Mouse (Mus musculus) left cerebral cortex, postnatal 14 days (tissue): ENCODE data around the gene Usp17lb. TPM values are rescaled to one million over a fixed set of nuclear protein-coding genes. Genes with fewer than 3 reads are reported as not detected.
"Not testable (repeated sequence)": the region's sequence is repeated elsewhere in the genome, so short reads cannot be mapped to it uniquely, and the experiment has no call there.

Experiments
- DNase-seq, 2 experiments: peaks; one replicate each; pipeline ENCODE4 v3.0.0; 2021 to 2022; ENCODE audit warnings: low spot score in 2 of 2, mixed read lengths in 1 of 2
- intact Hi-C: fragments of 180-260 bp; cut with DNase I; formaldehyde crosslinking; loops from one replicate; pipeline ENCODE4 v1.15.1; 2025
- long read RNA-seq, 2 experiments: library from polyadenylated mRNA; stranded (forward); transcript quantifications; one replicate each; pipeline ENCODE4 v2.0.0; 2021
- total RNA-seq, 2 experiments: library from RNA; stranded (reverse); gene quantifications; 2 replicates each; pipeline ENCODE4 v1.2.3; 2021

Usp17lb gene
- total RNA-seq = not detected
- long read RNA-seq, experiment 1 = 0 reads
- long read RNA-seq, experiment 2 = 0 reads

DNA sequence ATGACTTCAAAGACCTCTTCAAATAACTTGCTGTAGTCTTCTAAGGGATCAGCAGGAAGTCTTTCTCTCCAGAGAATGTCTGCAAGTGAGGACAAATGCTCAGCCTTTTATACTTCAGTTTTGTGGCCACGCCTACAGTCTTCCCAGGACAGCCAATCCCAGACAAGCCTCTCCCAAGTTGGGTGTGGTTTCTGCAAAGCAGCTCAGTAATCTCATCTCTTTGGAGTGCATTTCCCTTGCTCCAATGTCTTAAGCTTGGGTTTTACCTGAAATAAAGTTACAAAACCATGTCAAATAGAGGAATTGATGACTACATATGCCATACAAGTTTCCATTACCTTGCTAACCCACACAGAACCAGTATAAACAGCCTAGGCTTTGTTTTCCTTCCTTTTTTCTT is at the start of gene Usp17lb:
Usp17lb (minus strand) TSS at position 101 of the 400 bp plus-strand sequence.
- intact Hi-C loops = no loop called here
- DNase-seq = no peak

DNA sequence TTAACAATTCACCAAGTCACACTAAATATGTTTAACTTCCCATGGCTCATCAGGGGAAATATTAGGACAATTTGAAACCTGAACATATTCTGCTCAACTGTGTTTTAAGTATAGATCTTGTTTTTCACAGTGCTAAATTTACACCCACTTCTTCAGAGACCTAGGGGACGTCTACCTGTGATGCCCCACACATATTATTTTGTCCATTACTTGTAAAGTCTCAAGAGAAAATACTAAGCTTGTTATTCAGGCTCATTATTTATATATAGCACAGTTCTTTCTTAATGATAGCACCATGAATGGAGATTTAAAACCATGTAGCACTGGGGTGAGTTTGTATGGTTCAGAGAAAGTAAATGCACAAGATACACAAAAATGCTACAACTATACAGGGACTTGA is 35.3 kb upstream of the Usp17lb start, which contains the start of gene Olfr665:
Olfr665 (plus strand) TSS at position 301 of the 400 bp plus-strand sequence.
- DNase-seq = no peak
- intact Hi-C loops = no loop called here

DNA sequence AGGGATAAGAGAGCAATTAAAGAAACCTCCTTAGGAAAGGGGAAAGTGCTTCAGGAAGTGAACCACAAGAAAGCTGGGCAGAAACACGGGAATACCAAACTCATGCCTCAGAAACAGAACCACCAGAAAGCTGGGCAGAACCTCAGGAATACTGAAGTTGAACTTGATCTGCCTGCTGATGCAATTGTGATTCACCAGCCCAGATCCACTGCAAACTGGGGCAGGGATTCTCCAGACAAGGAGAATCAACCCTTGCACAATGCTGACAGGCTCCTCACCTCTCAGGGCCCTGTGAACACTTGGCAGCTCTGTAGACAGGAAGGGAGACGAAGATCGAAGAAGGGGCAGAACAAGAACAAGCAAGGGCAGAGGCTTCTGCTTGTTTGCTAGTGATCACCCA is 19.0 kb upstream of the Usp17lb start:
- intact Hi-C loops = no loop called here
- DNase-seq = no peak

DNA sequence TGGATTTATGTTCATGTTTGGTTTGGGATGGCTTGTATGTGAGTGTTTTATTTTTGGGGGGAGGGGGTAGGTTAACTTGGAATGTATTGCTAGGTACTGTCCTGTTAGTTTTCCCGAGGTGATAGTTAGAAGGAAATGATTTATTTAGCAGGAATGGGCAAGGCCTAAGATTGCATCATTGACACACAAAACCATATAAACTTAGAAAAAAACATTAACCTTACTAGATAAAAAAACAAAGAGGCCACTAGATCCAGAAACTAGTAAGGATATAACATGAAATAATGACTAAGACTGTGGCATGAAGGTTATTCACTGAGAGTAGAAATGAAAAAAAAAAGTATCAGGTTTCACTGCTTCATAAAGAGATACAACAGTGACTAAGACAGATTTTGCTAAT is 15.3 kb upstream of the Usp17lb start:
- no peak for DNase-seq

DNA sequence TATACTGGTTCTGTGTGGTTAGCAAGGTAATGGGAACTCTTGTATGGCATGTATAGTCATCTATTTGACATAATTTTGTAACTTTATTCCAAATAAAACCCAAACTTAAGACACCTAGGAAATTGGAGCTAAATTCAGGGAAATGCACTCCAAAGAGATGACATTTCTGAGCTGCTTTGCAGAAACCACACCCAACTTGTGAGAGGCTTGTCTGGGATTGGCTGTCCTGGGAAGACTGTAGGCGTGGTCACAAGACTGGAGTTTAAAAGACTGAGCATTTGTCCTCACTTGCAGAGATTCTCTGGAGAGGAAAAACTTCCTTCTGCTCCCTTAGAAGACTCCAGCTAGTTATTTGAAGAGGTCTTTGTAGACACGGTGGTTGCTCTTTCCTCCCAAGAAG is 14.3 kb upstream of the Usp17lb start, which contains the start of gene Usp17la:
Usp17la (plus strand) TSS at position 301 of the 400 bp plus-strand sequence.
- DNase-seq, intact Hi-C loops: not testable (repeated sequence)

More for the DNA sequence above, 15.3 kb upstream of the Usp17lb start:
- intact Hi-C loops = no loop called here

DNA sequence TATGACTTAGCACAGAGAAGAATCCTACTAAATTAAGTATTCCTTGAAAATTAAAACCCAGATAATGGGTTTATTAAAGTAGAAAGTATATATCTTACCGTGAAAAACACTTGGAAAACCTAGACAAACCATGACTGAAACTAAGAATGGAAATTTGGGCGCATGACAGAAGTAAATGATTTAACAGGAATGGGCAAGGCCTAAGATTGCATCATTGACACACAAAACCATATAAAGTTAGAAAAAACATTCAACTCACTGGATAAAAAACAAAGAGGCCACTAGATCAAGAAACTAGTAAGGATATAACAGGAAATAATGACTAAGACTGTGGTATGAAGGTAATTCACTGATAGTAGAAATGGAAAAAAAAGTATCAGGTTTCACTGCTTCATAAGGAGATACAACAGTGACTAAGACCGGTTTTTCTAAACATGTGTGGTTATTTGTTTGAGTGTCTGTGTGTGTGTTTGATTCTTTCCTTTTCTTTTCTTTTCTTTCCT is 12.9 kb upstream of the Usp17lb start:
- intact Hi-C loops = no loop called here
- no peak for DNase-seq

DNA sequence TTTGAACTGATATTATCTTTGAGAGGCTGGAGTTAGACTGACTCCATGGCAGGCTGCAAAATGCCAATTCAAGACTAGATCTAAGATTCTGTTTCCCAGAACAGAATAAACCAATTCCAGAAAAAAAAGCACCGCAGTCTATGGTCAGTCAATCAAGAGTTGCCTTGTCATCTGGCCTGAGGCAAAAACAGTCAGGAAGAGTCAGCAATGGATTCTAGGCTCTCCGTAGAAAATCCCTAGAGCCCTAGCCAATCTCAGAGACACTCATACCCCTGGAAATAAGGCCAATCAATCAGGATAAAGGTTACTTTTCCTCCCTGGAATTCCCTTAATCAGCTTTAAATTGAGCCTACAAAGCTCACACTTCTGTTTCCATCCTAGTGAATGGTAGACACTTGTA is 9.1 kb upstream of the Usp17lb start:
- intact Hi-C loops, DNase-seq: not testable (repeated sequence)

DNA sequence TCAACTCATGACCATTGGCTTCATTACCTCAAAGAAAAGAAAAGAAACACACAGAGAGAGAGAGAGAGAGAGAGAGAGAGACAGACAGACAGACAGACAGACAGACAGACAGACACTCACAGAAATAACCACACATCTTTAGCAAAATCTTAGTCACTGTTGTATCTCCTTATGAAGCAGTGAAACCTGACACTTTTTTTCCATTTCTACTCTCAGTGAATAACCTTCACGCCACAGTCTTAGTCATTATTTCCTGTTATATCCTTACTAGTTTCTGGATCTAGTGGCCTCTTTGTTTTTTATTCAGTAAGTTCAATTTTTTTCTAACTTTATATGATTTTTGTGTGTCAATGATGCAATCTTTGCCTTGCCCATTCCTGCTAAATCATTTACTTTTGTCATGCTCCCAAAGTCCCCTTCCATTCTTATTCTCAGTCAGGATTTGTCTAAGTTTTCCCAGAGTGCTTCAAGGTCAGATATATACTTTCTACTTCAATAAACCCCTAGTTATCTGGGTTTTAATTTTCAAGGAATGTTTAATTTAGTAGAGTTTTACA is 1.4 kb upstream of the Usp17lb start:
- intact Hi-C loops = no loop called here
- DNase-seq = no peak

DNA sequence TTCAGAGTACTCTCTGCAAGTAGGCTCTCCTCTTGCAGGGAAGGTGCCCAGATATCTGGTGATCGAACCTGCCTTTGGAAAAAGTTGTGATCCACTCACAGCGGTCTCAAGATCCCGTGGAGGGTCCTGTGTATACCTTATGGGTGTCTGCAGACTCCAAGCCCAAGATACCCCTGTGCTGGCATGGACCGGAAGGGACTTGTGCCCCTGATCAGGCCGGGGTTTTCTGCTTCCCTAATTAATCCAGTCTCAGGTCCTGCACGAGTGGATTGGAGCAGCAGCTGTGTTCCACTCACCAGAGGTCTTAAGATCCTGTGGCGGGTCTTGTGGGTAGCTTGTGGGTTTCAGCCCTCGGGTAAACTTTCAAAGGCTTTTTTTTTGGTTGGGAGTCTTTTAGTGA is 32.1 kb downstream of the Usp17lb start:
- DNase-seq, intact Hi-C loops: not testable (repeated sequence)

DNA sequence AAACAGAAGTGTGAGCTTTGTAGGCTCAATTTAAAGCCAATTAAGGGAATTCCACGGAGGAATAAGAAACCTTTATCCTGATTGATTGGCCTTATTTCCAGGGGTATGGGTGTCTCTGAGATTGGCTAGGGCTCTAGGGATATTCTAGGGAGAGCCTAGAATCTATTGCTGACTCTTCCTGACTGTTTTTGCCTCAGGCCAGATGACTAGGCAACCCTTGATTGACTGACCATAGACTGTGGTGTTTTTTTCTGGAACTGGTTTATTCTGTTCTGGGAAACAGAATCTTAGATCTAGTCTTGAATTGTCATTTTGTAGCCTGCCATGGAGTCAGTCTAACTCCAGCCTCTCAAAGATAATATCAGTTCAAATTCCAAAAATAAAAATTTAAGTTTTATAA is 51.6 kb downstream of the Usp17lb start:
- intact Hi-C loops = no loop called here
- no peak for DNase-seq

Other genes with a start within 250 kb of the Usp17lb start
- gene Olfr655, start 240.8 kb downstream of the Usp17lb start, total RNA-seq = not detected
- not detected for gene Olfr656, start 228.6 kb downstream of the Usp17lb start, total RNA-seq
- gene Olfr657, start 217.8 kb downstream of the Usp17lb start, total RNA-seq = not detected
- gene Olfr658, start 195.3 kb downstream of the Usp17lb start, total RNA-seq = not detected
- gene Olfr659, start 175.8 kb downstream of the Usp17lb start, total RNA-seq = not detected
- not detected for gene Olfr661, start 156.1 kb downstream of the Usp17lb start, total RNA-seq
- gene Usp17le, start 65.1 kb downstream of the Usp17lb start, total RNA-seq = not detected
- not detected for gene Usp17la, start 14.4 kb upstream of the Usp17lb start, total RNA-seq
- gene Olfr665, start 35.4 kb upstream of the Usp17lb start, total RNA-seq = not detected
- not detected for gene Olfr666, start 53.3 kb upstream of the Usp17lb start, total RNA-seq
- not detected for gene Olfr667, start 78.9 kb upstream of the Usp17lb start, total RNA-seq
- not detected for gene Olfr668, start 85.5 kb upstream of the Usp17lb start, total RNA-seq
- not detected for gene Olfr669, start 91.6 kb upstream of the Usp17lb start, total RNA-seq
- not detected for gene Olfr670, start 120.0 kb upstream of the Usp17lb start, total RNA-seq
- not detected for gene Olfr671, start 136.5 kb upstream of the Usp17lb start, total RNA-seq
- gene Olfr672, start 159.4 kb upstream of the Usp17lb start, total RNA-seq = not detected
- gene Olfr675, start 185.9 kb upstream of the Usp17lb start, total RNA-seq = not detected
- gene Olfr676, start 190.1 kb upstream of the Usp17lb start, total RNA-seq = not detected
- not detected for gene Olfr677, start 208.8 kb upstream of the Usp17lb start, total RNA-seq
- gene Olfr678, start 221.9 kb upstream of the Usp17lb start, total RNA-seq = not detected
- not detected for gene Olfr679, start 238.6 kb upstream of the Usp17lb start, total RNA-seq